Mouse (Mus musculus): Measurements from ENCODE around the gene Hcst. TPM values are rescaled to one million over a fixed set of nuclear protein-coding genes. Genes with fewer than 3 reads are reported as not detected.
A peak's percentile ranks its signal among the peaks of the same experiment; 100 is the strongest.

The Hcst gene
- polyA plus RNA-seq, 1 experiment from 2014 or later: not detected

GRCm38 (mm10) chr7:30454259-30454658 is 34.6 kb upstream of the Hcst start:
- peak overlapping the region; percentile 33 for H3K4me2 ChIP-seq (ENCODE audit: low read depth)
- no peak overlapping the region for H3K27ac ChIP-seq (ENCODE audit: low read depth, low read length)
- H3K9ac ChIP-seq (ENCODE audit: low read length): no peak overlapping the region
- 8% methylated on average over 6 of the region's 6 CpGs for WGBS
- H3K27me3 ChIP-seq (ENCODE audit: control insufficient read depth, insufficient read depth, low read length): peaks cover 66% of the 10 kb centered on the region
- DNase-seq (ENCODE audit: low spot score): no peak
- no peaks in the 10 kb centered on the region for H3K9me3 ChIP-seq (ENCODE audit: control insufficient read depth, low read length)
- ATAC-seq (ENCODE audit: insufficient read depth, low FRiP score, low TSS enrichment): no peak
- peaks cover 14% of the 10 kb centered on the region for H3K4me1 ChIP-seq (ENCODE audit: control insufficient read depth, insufficient read depth, low read length)
- no peaks in the 10 kb centered on the region for H3K36me3 ChIP-seq (ENCODE audit: control insufficient read depth, insufficient read depth, low read length)
- peak overlapping the region; percentile 12; the same call in 1 of the 2 replicates for H3K4me3 ChIP-seq (ENCODE audit: low read depth, low read length)

- DNase-seq (ENCODE audit: low spot score) (no peak), ATAC-seq (ENCODE audit: insufficient read depth, low FRiP score, low TSS enrichment) (no peak)
- Histone ChIP-seq H3K9ac (ENCODE audit: low read length) (no peak overlapping the region), H3K4me2 (ENCODE audit: low read depth) (peak overlapping the region; percentile 33), H3K4me3 (ENCODE audit: low read depth, low read length) (0 out of 2 replicates have a peak overlapping the region, but pooled peaks have one; percentile 12), H3K36me3 (ENCODE audit: control insufficient read depth, insufficient read depth, low read length) (no peaks in the 10 kb centered on the region), H3K4me1 (ENCODE audit: control insufficient read depth, insufficient read depth, low read length) (peaks cover 14% of the 10 kb centered on the region), H3K9me3 (ENCODE audit: control insufficient read depth, low read length) (no peaks in the 10 kb centered on the region), H3K27me3 (ENCODE audit: control insufficient read depth, insufficient read depth, low read length) (peaks cover 63% of the 10 kb centered on the region), H3K27ac (ENCODE audit: low read depth, low read length) (no peak overlapping the region)
- 1% methylated on average over 25 of the region's 25 CpGs for WGBS
These were observed 34.1 kb upstream of the Hcst start for GRCm38 (mm10) chr7:30453766-30454165.

GRCm38 (mm10) chr7:30453327-30453726 is 33.7 kb upstream of the Hcst start:
- Histone ChIP-seq H3K27ac (ENCODE audit: low read depth, low read length) (no peak overlapping the region), H3K27me3 (ENCODE audit: control insufficient read depth, insufficient read depth, low read length) (peaks cover 58% of the 10 kb centered on the region), H3K4me3 (ENCODE audit: low read depth, low read length) (no peak overlapping the region), H3K9me3 (ENCODE audit: control insufficient read depth, low read length) (no peaks in the 10 kb centered on the region), H3K4me1 (ENCODE audit: control insufficient read depth, insufficient read depth, low read length) (peaks cover 11% of the 10 kb centered on the region), H3K36me3 (ENCODE audit: control insufficient read depth, insufficient read depth, low read length) (no peaks in the 10 kb centered on the region), H3K4me2 (ENCODE audit: low read depth) (0 out of 2 replicates have a peak overlapping the region, but pooled peaks have one; percentile 33), H3K9ac (ENCODE audit: low read length) (no peak overlapping the region)
- ATAC-seq (ENCODE audit: insufficient read depth, low FRiP score, low TSS enrichment) (no peak), DNase-seq (ENCODE audit: low spot score) (no peak)
- WGBS: 18% methylated on average over 25 of the region's 25 CpGs

- H3K36me3 ChIP-seq (ENCODE audit: control insufficient read depth, insufficient read depth, low read length): no peaks in the 10 kb centered on the region
- H3K4me3 ChIP-seq (ENCODE audit: low read depth, low read length): no peak overlapping the region
- H3K4me2 ChIP-seq (ENCODE audit: low read depth): no peak overlapping the region
- DNase-seq (ENCODE audit: low spot score) (no peak), ATAC-seq (ENCODE audit: insufficient read depth, low FRiP score, low TSS enrichment) (no peak)
- no peak overlapping the region for H3K27ac ChIP-seq (ENCODE audit: low read depth, low read length)
- no peaks in the 10 kb centered on the region for H3K9me3 ChIP-seq (ENCODE audit: control insufficient read depth, low read length)
- peaks cover 8% of the 10 kb centered on the region; the same call in 1 of the 2 replicates for H3K4me1 ChIP-seq (ENCODE audit: control insufficient read depth, insufficient read depth, low read length)
- WGBS: 73% methylated on average over 7 of the region's 7 CpGs
- H3K9ac ChIP-seq (ENCODE audit: low read length): no peak overlapping the region
- H3K27me3 ChIP-seq (ENCODE audit: control insufficient read depth, insufficient read depth, low read length): peaks cover 27% of the 10 kb centered on the region
These were observed 30.6 kb upstream of the Hcst start for GRCm38 (mm10) chr7:30450241-30450640.

- under 1% methylated on average over 33 of the region's 72 CpGs for WGBS
- peak; percentile 83 for ATAC-seq (ENCODE audit: insufficient read depth, low FRiP score, low TSS enrichment)
These were observed 25.5 kb upstream of the Hcst start, which contains the start of gene Aplp1 for GRCm38 (mm10) chr7:30444971-30445751. TSS of gene Aplp1 (minus strand) at chr7:30445535.

GRCm38 (mm10) chr7:30444154-30444970 is 24.7 kb upstream of the Hcst start:
- peak overlapping the region; percentile 70 for H3K4me3 ChIP-seq (ENCODE audit: low read depth, low read length)
- DNase-seq (ENCODE audit: low spot score) (peak; percentile 80), ATAC-seq (ENCODE audit: insufficient read depth, low FRiP score, low TSS enrichment) (peak; percentile 62)
- no peaks in the 10 kb centered on the region for H3K9me3 ChIP-seq (ENCODE audit: control insufficient read depth, low read length)
- H3K9ac ChIP-seq (ENCODE audit: low read length): peak overlapping the region; percentile 88
- H3K4me2 ChIP-seq (ENCODE audit: low read depth): peak overlapping the region; percentile 69
- peaks cover 16% of the 10 kb centered on the region; the same call in 1 of the 2 replicates for H3K4me1 ChIP-seq (ENCODE audit: control insufficient read depth, insufficient read depth, low read length)
- H3K27me3 ChIP-seq (ENCODE audit: control insufficient read depth, insufficient read depth, low read length): peaks cover 9% of the 10 kb centered on the region
- WGBS: under 1% methylated on average over 38 of the region's 38 CpGs
- H3K36me3 ChIP-seq (ENCODE audit: control insufficient read depth, insufficient read depth, low read length): peaks cover 2% of the 10 kb centered on the region; the same call in 1 of the 2 replicates
- peak overlapping the region; percentile 89 for H3K27ac ChIP-seq (ENCODE audit: low read depth, low read length)

More at GRCm38 (mm10) chr7:30444971-30445751, 25.5 kb upstream of the Hcst start, which contains the start of gene Aplp1:
- Histone ChIP-seq H3K27me3 (ENCODE audit: control insufficient read depth, insufficient read depth, low read length) (peaks cover 9% of the 10 kb centered on the region), H3K36me3 (ENCODE audit: control insufficient read depth, insufficient read depth, low read length) (peaks cover 2% of the 10 kb centered on the region; the same call in 1 of the 2 replicates), H3K4me1 (ENCODE audit: control insufficient read depth, insufficient read depth, low read length) (peaks cover 16% of the 10 kb centered on the region; the same call in 1 of the 2 replicates), H3K27ac (ENCODE audit: low read depth, low read length) (peak within 1 kb of the TSS; percentile 89), H3K4me3 (ENCODE audit: low read depth, low read length) (peak within 1 kb of the TSS; percentile 70), H3K9ac (ENCODE audit: low read length) (peak within 1 kb of the TSS; percentile 88), H3K4me2 (ENCODE audit: low read depth) (peak within 1 kb of the TSS; percentile 69), H3K9me3 (ENCODE audit: control insufficient read depth, low read length) (no peaks in the 10 kb centered on the region)
- DNase-seq (ENCODE audit: low spot score): peak; percentile 86

- Histone ChIP-seq H3K27me3 (ENCODE audit: control insufficient read depth, insufficient read depth, low read length) (peaks cover 9% of the 10 kb centered on the region), H3K9me3 (ENCODE audit: control insufficient read depth, low read length) (no peaks in the 10 kb centered on the region), H3K4me1 (ENCODE audit: control insufficient read depth, insufficient read depth, low read length) (peaks cover 16% of the 10 kb centered on the region; the same call in 1 of the 2 replicates), H3K27ac (ENCODE audit: low read depth, low read length) (no peak overlapping the region), H3K4me3 (ENCODE audit: low read depth, low read length) (peak overlapping the region; percentile 70; the same call in 1 of the 2 replicates), H3K4me2 (ENCODE audit: low read depth) (peak overlapping the region; percentile 69), H3K36me3 (ENCODE audit: control insufficient read depth, insufficient read depth, low read length) (peaks cover 2% of the 10 kb centered on the region; the same call in 1 of the 2 replicates), H3K9ac (ENCODE audit: low read length) (no peak overlapping the region)
- DNase-seq (ENCODE audit: low spot score) (no peak), ATAC-seq (ENCODE audit: insufficient read depth, low FRiP score, low TSS enrichment) (no peak)
- 22% methylated on average over 9 of the region's 9 CpGs for WGBS
These were observed 24.0 kb upstream of the Hcst start for GRCm38 (mm10) chr7:30443696-30444095.

GRCm38 (mm10) chr7:30440697-30441096 is 21.0 kb upstream of the Hcst start:
- H3K9me3 ChIP-seq (ENCODE audit: control insufficient read depth, low read length): no peaks in the 10 kb centered on the region
- peaks cover 13% of the 10 kb centered on the region for H3K27me3 ChIP-seq (ENCODE audit: control insufficient read depth, insufficient read depth, low read length)
- peaks cover 2% of the 10 kb centered on the region; the same call in 1 of the 2 replicates for H3K36me3 ChIP-seq (ENCODE audit: control insufficient read depth, insufficient read depth, low read length)
- ATAC-seq (ENCODE audit: insufficient read depth, low FRiP score, low TSS enrichment): no peak
- WGBS: 23% methylated on average over 5 of the region's 5 CpGs
- H3K9ac ChIP-seq (ENCODE audit: low read length): no peak overlapping the region
- H3K4me1 ChIP-seq (ENCODE audit: control insufficient read depth, insufficient read depth, low read length): peaks cover 15% of the 10 kb centered on the region; the same call in 1 of the 2 replicates
- no peak overlapping the region for H3K4me2 ChIP-seq (ENCODE audit: low read depth)
- no peak overlapping the region for H3K4me3 ChIP-seq (ENCODE audit: low read depth, low read length)
- peak; percentile 64 for DNase-seq (ENCODE audit: low spot score)
- H3K27ac ChIP-seq (ENCODE audit: low read depth, low read length): no peak overlapping the region
